In the genomic region with DNA sequence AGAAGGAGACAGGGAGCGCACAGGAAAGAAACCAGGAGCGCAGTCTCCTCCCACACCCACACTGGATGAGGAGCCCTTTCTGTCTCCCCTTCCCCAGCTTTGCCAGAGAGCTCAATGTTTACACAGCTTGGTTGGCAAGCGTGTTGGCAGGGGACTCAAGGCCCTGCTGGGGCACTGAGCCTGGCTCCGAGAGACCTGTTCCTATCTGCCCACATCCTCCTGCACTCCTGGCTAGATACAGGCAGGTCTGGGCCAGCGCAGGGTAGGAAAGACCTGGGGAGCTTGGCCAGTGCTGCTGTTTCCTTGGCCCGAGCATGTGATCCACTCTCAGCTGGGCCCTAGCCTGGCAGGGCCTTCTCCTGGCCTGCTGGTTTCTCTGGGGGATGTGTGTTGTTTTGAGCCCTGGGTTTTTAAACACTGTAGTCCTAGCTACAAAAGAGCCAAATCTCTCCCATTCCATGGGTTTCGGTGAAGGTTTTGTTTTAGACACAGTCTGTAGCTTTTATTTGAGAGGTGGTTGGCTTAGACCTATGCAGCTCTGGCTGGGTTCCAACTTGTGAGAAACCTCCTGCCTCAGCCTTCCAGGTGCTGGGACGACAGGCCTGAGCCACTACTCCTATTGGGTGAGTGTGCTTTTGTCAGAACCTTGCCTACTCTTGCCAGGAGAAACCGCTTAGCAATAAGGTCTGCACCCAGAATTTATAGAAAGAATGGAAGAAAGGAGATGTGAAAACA, we compare ENCODE assay signal across 10 mouse cellular contexts.
DNase-seq lines count a peak whose midpoint lies in the region; ATAC-seq lines count a peak whose summit lies in the region.
"Had no signal": no experiment of that assay in that cellular context is flagged by ENCODE, and none has a peak within 500 bp of the region (broad histone marks: within the 10 kb centered on the region; RNA-seq: fewer than 3 reads in every experiment).

No protein-coding gene starts in this region.

- ATAC-seq in cerebellum, adult (ENCODE audit: insufficient number of reproducible peaks, low FRiP score, low TSS enrichment), result peak; percentile 96

- peak; percentile 9 for DNase-seq in adrenal gland, adult 2 months
- DNase-seq in adrenal gland, adult 18-20 months (ENCODE audit: low spot score in 2 of 2), result no peak
- DNase-seq in kidney, postnatal 10 days, result peak; percentile 10
- no peak for DNase-seq in kidney, adult 9 months
- peak; percentile 61 to 73 for DNase-seq in cerebellum, postnatal 36 days
- DNase-seq in spleen, postnatal 14 days (ENCODE audit: low spot score in 2 of 2), result no peak
- DNase-seq in neural tube, embryonic 10.5 days (ENCODE audit: extremely low spot score, low spot score), result no peak
- DNase-seq: liver; thymus, adult 2 months had no signal

Comparison
In these comparisons a context has a peak if more than half of its experiments do, and no peak if none do; other contexts are left out.
1. DNase-seq: peak in adrenal gland, adult 2 months (single experiment), kidney, postnatal 10 days (single experiment) and cerebellum, postnatal 36 days (2 of 2); none in adrenal gland, adult 18-20 months (0 of 2), kidney, adult 9 months (single experiment), spleen, postnatal 14 days (0 of 2) and neural tube, embryonic 10.5 days (single experiment).